Mouse (Mus musculus): ENCODE measurements around the gene Casc3.

Casc3 gene

GRCm38 (mm10) chr11:98804605-98805004 lies at the start of gene Casc3:
Casc3 (plus strand) TSS chr11:98804905.
- DNase-seq (ENCODE audit: low spot score in 2 of 2) = no peak

DNA sequence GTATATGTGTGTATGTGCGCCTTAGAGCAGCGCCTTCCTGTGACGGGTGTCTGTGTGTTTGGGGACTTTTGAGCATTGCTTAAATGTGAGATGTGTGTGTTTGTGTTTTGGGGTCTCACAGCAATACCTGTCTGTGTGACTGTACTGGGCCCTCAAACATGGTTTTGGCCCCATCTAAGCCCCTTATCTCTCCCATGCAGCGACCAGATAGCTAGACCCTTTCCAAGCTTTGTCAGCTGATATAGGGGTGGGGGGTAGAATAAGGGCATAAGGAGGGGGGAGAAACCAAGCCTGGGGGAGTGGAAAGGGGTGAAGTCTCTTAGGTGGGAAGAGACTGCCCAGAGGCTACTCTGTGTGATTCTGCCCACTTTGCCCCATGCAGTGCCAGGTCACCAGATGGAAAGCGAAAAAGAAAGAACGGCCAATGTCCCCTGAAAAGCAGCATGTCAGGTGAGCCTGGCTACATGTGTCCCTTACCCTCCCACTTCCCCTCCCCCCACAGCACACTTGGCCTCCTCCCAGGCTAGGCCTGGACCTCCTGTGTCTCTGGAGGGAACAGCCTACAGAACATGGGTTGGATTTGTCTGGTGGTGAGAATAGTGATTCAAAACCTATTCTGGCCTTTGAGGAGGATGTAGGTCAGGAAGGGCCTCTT lies 48.9 kb upstream of the Casc3 start:
- DNase-seq (ENCODE audit: low spot score in 2 of 2) = no peak

GRCm38 (mm10) chr11:98756711-98757110 lies 48.0 kb upstream of the Casc3 start:
- no peak for DNase-seq (ENCODE audit: low spot score in 2 of 2)

DNA sequence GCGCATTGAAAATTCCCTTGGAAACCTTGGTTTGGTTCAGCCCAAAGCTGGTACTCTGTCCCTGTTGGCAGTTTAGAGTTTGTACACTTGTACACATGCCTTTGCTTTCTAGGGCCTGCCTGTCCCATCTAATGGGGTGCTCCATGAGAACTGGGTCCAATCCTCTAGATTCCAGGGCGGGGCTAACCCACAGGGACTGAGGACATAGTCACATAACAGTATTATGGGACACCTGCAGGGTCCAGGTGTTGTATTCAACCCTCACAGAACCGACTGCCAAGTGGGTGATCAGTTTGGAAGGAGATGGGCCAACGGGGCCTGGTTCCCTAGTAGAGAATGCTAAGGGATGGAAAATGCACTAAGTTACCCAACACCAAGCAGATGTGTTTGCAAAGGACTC lies 42.8 kb upstream of the Casc3 start:
- no peak for DNase-seq (ENCODE audit: low spot score in 2 of 2)

- DNase-seq (ENCODE audit: low spot score in 2 of 2) = no peak
These were observed 41.8 kb upstream of the Casc3 start for GRCm38 (mm10) chr11:98762756-98763501.

- no peak for DNase-seq (ENCODE audit: low spot score in 2 of 2)
These were observed 41.2 kb upstream of the Casc3 start for GRCm38 (mm10) chr11:98763502-98763861.

- no peak for DNase-seq (ENCODE audit: low spot score in 2 of 2)
These were observed 40.6 kb upstream of the Casc3 start for GRCm38 (mm10) chr11:98764091-98764490.

- no peak for DNase-seq (ENCODE audit: low spot score in 2 of 2)
These were observed 40.0 kb upstream of the Casc3 start for GRCm38 (mm10) chr11:98764746-98765145.

DNA sequence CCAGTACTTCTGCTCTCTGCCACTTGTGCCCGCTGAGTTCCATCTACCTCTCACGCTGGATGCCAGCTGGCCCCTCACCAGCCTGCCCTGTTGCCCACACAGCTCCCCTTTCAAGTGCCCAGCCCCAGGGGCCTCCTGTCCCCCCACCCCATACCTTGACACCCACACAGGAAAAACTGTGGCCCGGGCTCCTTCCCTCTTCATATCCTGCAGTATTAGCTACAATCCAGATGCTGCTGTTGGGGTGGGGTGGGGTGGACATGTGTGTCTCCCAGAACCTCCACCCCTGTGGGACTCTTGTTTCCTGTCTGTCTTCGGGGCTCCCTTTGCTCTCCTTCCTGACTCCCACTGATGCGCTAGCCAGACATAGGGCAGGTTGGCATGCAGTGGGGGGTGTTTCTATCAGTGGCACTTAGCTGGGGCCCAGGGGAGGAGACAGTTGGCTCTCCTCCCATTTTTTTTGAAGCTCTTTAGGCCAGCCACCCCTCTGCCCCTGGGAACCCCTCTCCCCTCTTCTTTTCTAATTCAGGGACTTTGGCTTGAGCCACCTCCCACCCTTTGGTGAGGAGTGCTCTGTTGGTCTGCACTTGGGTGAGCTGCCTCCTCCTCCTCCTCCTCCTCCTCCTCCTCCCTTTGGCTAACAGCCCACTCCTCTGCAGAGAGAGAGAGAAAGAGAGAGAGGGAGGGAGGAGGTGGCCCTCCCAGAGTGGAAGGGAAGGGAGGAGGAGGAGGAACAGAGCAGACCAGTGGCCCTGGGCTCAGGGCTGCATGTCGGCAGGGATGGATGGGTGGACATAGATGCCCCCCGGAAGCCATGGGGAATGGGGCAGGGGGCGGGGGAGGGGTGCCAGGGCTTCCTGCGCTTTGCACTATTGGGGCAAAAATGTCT lies 39.0 kb upstream of the Casc3 start:
- no peak for DNase-seq (ENCODE audit: low spot score in 2 of 2)

DNA sequence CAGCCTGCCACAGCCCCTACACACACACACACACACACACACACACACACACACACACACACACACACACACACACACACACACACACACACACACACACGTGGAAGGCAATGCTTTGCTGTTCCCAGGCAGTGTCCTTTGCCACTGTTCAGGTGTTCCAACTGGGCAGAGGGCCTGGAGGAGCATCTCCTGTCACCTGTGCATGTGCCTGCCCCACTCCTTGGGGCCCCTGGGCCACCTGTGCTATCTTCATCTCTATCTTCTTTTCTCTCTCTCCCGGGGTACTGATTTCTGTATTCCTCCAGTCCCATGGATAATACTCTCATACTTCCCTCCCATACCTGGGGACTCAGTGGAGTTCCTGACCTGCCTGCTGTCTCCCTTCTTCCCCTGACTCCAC lies 38.4 kb upstream of the Casc3 start:
- DNase-seq (ENCODE audit: low spot score in 2 of 2) = no peak

DNA sequence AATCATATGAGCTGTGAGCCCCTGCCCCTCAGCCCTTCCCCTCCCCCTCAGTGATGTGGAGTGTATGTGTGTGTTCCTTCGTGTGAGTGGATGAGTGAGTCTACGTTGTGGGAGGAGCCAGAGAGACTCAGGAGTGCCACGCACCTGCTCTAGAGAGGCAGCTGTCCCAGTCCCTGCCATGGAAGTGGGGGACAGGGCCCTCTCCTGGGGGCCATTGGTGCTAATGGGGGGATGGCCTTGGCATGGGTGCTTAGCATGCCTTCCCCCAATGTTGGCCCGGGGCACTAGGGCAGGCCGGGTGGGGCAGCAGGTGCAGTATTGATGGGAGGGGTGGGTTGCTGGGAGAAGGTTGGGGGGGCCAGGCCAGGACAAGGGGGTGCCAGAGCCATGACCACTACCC lies 37.9 kb upstream of the Casc3 start:
- DNase-seq (ENCODE audit: low spot score in 2 of 2) = no peak

- DNase-seq (ENCODE audit: low spot score in 2 of 2) = no peak
These were observed 37.4 kb upstream of the Casc3 start for GRCm38 (mm10) chr11:98767276-98767675.

- DNase-seq (ENCODE audit: low spot score in 2 of 2) = no peak
These were observed 37.0 kb upstream of the Casc3 start for GRCm38 (mm10) chr11:98767713-98768112.

- no peak for DNase-seq (ENCODE audit: low spot score in 2 of 2)
These were observed 36.3 kb upstream of the Casc3 start for GRCm38 (mm10) chr11:98768127-98769006.

- no peak for DNase-seq (ENCODE audit: low spot score in 2 of 2)
These were observed 35.4 kb upstream of the Casc3 start for GRCm38 (mm10) chr11:98769007-98769954.

DNA sequence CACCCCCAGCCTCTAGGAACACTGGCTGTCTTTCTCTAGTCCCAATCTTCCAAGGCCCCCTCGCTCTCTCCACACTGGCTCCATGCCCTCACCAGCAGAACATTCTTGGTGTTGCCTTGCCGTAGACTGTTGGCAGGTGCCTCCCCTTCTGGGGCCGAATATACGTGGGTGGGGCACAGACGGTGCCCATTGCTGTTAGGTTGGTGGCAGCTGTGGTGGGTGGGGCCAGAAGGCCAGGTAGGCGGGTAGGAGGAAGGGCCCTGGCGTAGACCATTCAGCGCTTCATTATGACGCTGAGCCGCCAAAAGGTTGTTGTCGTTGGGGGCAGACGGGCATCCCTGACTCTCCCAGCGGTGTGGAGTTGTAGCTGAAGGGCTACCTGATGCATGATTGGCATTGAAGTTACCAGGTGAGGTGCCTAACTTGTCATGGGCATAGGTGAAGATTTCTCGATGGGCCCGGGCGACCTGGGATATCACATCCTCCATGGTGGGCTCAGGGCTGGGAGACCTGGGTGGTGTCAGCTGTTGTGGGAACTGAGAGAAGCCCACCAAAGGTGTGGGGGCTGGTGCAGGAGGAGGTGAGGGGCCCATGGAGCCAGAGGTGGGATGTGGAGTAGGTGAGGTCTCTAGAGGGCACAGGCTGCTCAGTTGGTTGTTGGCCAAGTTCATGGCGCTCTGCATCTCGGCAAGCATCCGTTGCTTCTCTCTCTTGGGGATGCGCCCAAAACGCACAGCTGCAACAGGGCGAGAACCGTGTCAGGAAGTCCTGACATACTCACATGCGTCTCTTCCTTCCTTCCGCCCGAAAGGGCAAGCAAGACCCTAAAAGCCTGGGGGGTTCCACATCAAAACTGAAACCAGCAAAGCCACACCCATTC lies 34.4 kb upstream of the Casc3 start:
- DNase-seq (ENCODE audit: low spot score in 2 of 2) = no peak

- DNase-seq (ENCODE audit: low spot score in 2 of 2) = no peak
These were observed 33.6 kb upstream of the Casc3 start for GRCm38 (mm10) chr11:98771131-98771530.

DNA sequence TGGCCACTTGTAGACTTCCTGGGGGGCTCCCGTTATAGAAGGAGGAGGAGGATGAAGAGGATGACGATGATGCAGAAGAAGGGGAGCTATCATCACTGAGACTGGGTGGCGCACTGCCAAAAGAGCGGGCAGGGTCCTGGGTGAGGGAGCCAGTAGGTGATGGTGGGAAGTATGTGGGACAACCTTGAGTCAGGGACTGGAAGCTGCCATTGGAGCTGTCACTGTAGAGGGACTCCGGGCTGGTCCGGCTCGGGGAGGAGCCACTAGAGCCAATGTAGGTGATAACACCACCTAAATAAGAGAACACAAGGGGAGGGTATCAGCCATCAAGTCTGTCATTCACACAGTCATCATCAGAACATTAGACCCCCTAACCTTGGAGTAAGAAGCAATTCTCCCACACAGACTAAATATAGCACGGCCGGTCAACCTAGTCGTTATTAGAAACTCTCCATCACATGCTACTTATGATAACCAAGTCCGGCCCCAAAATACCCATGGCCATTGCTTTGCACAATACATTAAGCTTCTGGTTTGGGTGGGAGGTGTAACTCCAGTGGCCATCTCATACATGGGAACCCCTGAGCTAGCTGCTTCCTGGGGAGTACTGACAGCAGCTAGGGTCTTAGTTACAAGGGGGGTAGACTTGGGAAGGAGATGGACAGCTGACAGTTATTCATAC lies 32.7 kb upstream of the Casc3 start:
- no peak for DNase-seq (ENCODE audit: low spot score in 2 of 2)

DNA sequence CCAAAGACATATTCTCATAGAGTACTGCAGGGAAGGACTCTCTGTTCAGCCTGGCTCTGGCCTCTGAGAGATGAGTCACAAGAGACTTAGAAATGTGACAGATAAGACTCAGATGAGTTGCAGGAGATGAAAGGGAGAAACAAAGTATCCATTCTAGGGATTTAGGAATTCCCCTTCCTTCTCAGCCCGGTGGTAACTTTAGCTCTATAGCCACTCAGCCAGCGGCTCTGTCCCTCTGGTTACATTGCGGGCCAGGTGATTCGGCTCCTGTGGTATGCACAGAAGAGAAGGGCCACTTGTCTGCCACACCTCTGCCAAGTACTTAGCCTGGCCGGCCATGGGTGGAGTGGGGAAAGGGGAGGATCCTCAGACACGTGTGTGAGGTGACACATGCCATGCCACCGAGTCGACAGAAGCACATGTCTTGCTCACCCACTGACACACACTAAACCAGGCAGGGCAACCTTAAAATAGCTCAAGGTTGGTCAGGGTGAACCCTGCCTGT lies 32.0 kb upstream of the Casc3 start:
- DNase-seq (ENCODE audit: low spot score in 2 of 2) = no peak
